Mouse (Mus musculus) thymus, adult 2 months (tissue): ENCODE results near the gene Ube2cbp.

Experiments used
- CTCF ChIP-seq: fragments of 200-500 bp; IDR thresholded peaks from 2 replicates; pipeline ENCODE4 v1.5.1; 2012; ENCODE audit warnings: mild to moderate bottlenecking, control low read depth, low read length, moderate library complexity, borderline replicate concordance; ENCODE audit not compliant: control insufficient read depth, poor library complexity, insufficient read depth; ENCODE audit errors: extremely low read depth
- POLR2A ChIP-seq: fragments of 200-500 bp; IDR thresholded peaks from 2 replicates; pipeline ENCODE4 v1.6.1; 2012; ENCODE audit warnings: mild to moderate bottlenecking, low read length, control low read depth, moderate library complexity; ENCODE audit not compliant: control insufficient read depth, poor library complexity, insufficient read depth; ENCODE audit errors: extremely low read depth

DNA sequence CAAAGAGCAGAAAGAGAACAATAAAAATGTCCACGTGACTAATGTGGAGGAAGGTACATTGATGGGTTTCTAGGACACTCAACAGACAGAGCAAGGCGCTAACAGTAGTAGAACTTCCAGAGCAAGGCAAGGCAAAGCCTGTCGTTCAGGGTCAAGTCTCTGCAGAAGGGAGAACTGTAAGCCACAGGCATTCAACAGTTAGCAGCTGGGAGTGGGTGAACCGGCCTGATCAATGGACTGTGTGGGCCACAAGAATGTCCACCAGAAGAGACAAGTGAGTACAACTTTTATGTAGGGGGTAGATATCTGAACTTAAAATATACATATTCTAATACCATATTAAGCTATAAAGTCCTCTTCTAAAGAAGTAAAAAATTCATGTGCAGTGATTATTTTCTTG is 41.4 kb downstream of the Ube2cbp start:
- no peak for TF ChIP-seq CTCF
- no peak for TF ChIP-seq POLR2A
